16 mouse cellular contexts compared by ENCODE assay signal in genomic region chr17:49974996-49975395, GRCm38 (mm10).
"Had no signal": no experiment of that assay in that cellular context is flagged by ENCODE, and none has a peak within 500 bp of the region (broad histone marks: within the 10 kb centered on the region; RNA-seq: fewer than 3 reads in every experiment).

No protein-coding gene starts in this region.

- H3K4me3 ChIP-seq: neural tube, embryonic 12.5 days; neural tube, embryonic 15.5 days; stomach, embryonic 15.5 days had no signal

- H3K9ac ChIP-seq: neural tube, embryonic 12.5 days; neural tube, embryonic 15.5 days; stomach, embryonic 15.5 days had no signal

- H3K36me3 ChIP-seq: neural tube, embryonic 12.5 days; neural tube, embryonic 15.5 days; stomach, embryonic 15.5 days had no signal

- H3K9me3 ChIP-seq: stomach, embryonic 15.5 days had no signal

- DNase-seq: retina, postnatal 1 day; right cerebral cortex, adult 18-20 months; right cerebral cortex, postnatal 14 days; right cerebral cortex, postnatal 25 days; right cerebral cortex, postnatal 4 days; spleen, adult 18-20 months; thymus, adult 18-20 months; thymus, adult 2 months; thymus, postnatal 14 days; thymus, postnatal 25 days; thymus, postnatal 36 days; thymus, postnatal 4 days had no signal

- H3K4me1 ChIP-seq: stomach, embryonic 15.5 days had no signal

- H3K27me3 ChIP-seq: neural tube, embryonic 12.5 days; neural tube, embryonic 15.5 days; stomach, embryonic 15.5 days had no signal

- H3K27ac ChIP-seq: neural tube, embryonic 12.5 days; neural tube, embryonic 15.5 days; stomach, embryonic 15.5 days; stomach, postnatal 0 days had no signal

- H3K4me2 ChIP-seq: neural tube, embryonic 12.5 days; neural tube, embryonic 15.5 days; stomach, embryonic 15.5 days had no signal
